Mouse (Mus musculus) liver, postnatal 0 days (tissue): ENCODE measurements around the gene Slc25a34.

Source experiments
- CTCF ChIP-seq: sonication (generic); IDR thresholded peaks from 2 replicates; pipeline ENCODE4 v1.5.1; 2016; ENCODE audit warnings: antibody characterized with exemption, low read depth
- EP300 ChIP-seq: IDR thresholded peaks from 2 replicates; pipeline ENCODE4 v1.6.1; 2016; ENCODE audit warnings: antibody characterized with exemption, low read depth, mild to moderate bottlenecking

DNA sequence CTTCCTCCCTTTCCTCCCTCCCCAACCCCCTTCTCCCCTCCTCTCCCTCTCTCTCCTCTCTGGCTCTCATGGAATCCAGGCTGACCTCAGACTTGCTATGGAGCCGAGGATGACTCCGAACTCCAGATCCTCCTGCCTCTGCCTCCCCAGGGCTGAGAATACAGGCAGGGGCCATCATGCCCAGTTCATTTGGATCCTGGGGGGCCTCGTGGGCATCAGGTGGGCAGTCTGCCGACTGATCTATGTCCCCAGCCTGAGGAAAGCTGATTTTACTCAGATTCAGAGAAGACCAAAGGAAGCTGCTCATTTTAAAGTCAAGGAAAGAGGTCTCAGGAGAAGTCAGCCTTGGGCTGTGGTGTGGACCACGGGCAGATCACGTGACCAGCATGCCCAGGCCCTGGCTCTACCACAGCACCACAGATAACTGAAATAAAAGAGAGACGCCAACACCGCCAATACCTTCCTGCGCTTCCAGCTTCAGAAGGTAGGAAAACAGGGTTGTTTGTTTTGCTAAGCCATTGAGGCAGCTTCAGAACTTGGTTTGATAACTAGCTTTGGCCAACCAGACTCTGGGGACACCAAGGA is 4.2 kb downstream of the Slc25a34 start:
- TF ChIP-seq CTCF: no peak
- no peak for TF ChIP-seq EP300
